Mouse (Mus musculus) myocyte (in vitro differentiated cells): ENCODE results near the gene Mrpl9.

Source experiments
- CEBPB ChIP-seq: IDR thresholded peaks from 2 replicates; pipeline ENCODE4 v1.6.1; 2011; ENCODE audit warnings: mild to moderate bottlenecking, moderate library complexity; ENCODE audit not compliant: poor library complexity, insufficient read depth, severe bottlenecking
- E2F4 ChIP-seq: IDR thresholded peaks from one replicate; pipeline ENCODE4 v1.6.1; 2011; ENCODE audit warnings: mild to moderate bottlenecking, control low read depth, moderate library complexity; ENCODE audit not compliant: insufficient read depth
- MAX ChIP-seq: IDR thresholded peaks from one replicate; pipeline ENCODE4 v1.6.1; 2011; ENCODE audit warnings: low read depth, mild to moderate bottlenecking, control low read depth
- MYOD1 ChIP-seq, 3 experiments: IDR thresholded peaks; one replicate each; pipeline ENCODE4 v1.6.1; 2011; ENCODE audit warnings: control low read depth in 2 of 3, low read depth in 2 of 3, mild to moderate bottlenecking in 2 of 3, moderate library complexity in 1 of 3; ENCODE audit not compliant: insufficient read length in 2 of 3, control insufficient read depth in 1 of 3
- MYOG ChIP-seq, 3 experiments: IDR thresholded peaks; one replicate each; pipeline ENCODE4 v1.6.1; 2011; ENCODE audit warnings: control low read depth in 2 of 3, low read depth in 2 of 3, mild to moderate bottlenecking in 2 of 3; ENCODE audit not compliant: insufficient read length in 2 of 3, control insufficient read depth in 1 of 3, insufficient read depth in 1 of 3
- POLR2A ChIP-seq: IDR thresholded peaks from one replicate; pipeline ENCODE4 v1.6.1; 2011; ENCODE audit warnings: low read depth, mild to moderate bottlenecking, control low read depth, moderate library complexity; ENCODE audit not compliant: insufficient read length
- POLR2AphosphoS2 ChIP-seq: IDR thresholded peaks from one replicate; pipeline ENCODE4 v1.6.1; 2011; ENCODE audit warnings: low read depth, control low read depth; ENCODE audit not compliant: insufficient read length
- REST ChIP-seq: IDR thresholded peaks from one replicate; pipeline ENCODE4 v1.6.1; 2011; ENCODE audit warnings: mild to moderate bottlenecking, control low read depth, moderate library complexity; ENCODE audit not compliant: insufficient read depth, insufficient read length
- TCF12 ChIP-seq: IDR thresholded peaks from one replicate; pipeline ENCODE4 v1.6.1; 2011; ENCODE audit warnings: mild to moderate bottlenecking, control low read depth; ENCODE audit not compliant: poor library complexity, insufficient read depth, severe bottlenecking
- USF1 ChIP-seq: IDR thresholded peaks from one replicate; pipeline ENCODE4 v1.6.1; 2011; ENCODE audit warnings: low read depth, mild to moderate bottlenecking, control low read depth, moderate library complexity

GRCm38 (mm10) chr3:94402451-94402850, 40.7 kb upstream of the Mrpl9 start:
- no peak for TF ChIP-seq USF1
- no peak for TF ChIP-seq POLR2A
- TF ChIP-seq MAX: no peak
- TF ChIP-seq REST: no peak
- no peak for TF ChIP-seq TCF12
- no peak for TF ChIP-seq E2F4
- no peak for TF ChIP-seq MYOG (IDR thresholded peaks at IDR 0.05; ENCODE audit: control insufficient read depth in 1 of 3, insufficient read depth in 1 of 3, insufficient read length in 2 of 3, low read depth in 2 of 3)
- no peak for TF ChIP-seq POLR2AphosphoS2
- TF ChIP-seq MYOD1 (IDR thresholded peaks at IDR 0.05; ENCODE audit: control insufficient read depth in 1 of 3, insufficient read length in 2 of 3, low read depth in 2 of 3): no peak
- no peak for TF ChIP-seq CEBPB
